Mouse (Mus musculus) intestine, postnatal 0 days (tissue): ENCODE measurements around the gene Sipa1l2. TPM values are rescaled to one million over a fixed set of nuclear protein-coding genes. Genes with fewer than 3 reads are reported as not detected.

Source experiments
- ATAC-seq: fragments of 200-750 bp; cut with Nextera tagmentation; 2 replicates; pipeline ENCODE4 v1.8.0; 2017; ENCODE audit warnings: mild to moderate bottlenecking, moderate TSS enrichment, moderate library complexity
- H3K27ac ChIP-seq: fragments of 300-500 bp; sonication (generic); 2 replicates; pipeline ENCODE4 v1.5.1; 2014; ENCODE audit warnings: mild to moderate bottlenecking, low read depth, low read length, moderate library complexity
- H3K27me3 ChIP-seq: fragments of 300-500 bp; sonication (generic); replicated peaks from 2 replicates; pipeline ENCODE4 v1.6.1; 2014; ENCODE audit warnings: low read length, mixed read lengths; ENCODE audit not compliant: control insufficient read depth, insufficient read depth
- H3K36me3 ChIP-seq: fragments of 300-500 bp; sonication (generic); 2 replicates; pipeline ENCODE4 v1.6.1; 2014; ENCODE audit warnings: mild to moderate bottlenecking, moderate library complexity; ENCODE audit not compliant: control insufficient read depth, insufficient read depth
- H3K4me1 ChIP-seq: fragments of 300-500 bp; sonication (generic); replicated peaks from 2 replicates; pipeline ENCODE4 v1.6.1; 2014; ENCODE audit warnings: antibody characterized with exemption, low read length, mixed read lengths; ENCODE audit not compliant: control insufficient read depth, insufficient read depth
- H3K4me2 ChIP-seq: fragments of 300-500 bp; sonication (generic); replicated peaks from 2 replicates; pipeline ENCODE4 v1.6.1; 2014; ENCODE audit warnings: low read depth, mild to moderate bottlenecking, moderate library complexity
- H3K4me3 ChIP-seq: fragments of 300-500 bp; sonication (generic); 2 replicates; pipeline ENCODE4 v1.5.1; 2014; ENCODE audit warnings: low read depth, low read length
- H3K9ac ChIP-seq: fragments of 300-500 bp; sonication (generic); 2 replicates; pipeline ENCODE4 v1.6.1; 2014; ENCODE audit warnings: mild to moderate bottlenecking, low read depth, low read length
- H3K9me3 ChIP-seq: fragments of 300-500 bp; sonication (generic); 2 replicates; pipeline ENCODE4 v1.6.1; 2016; ENCODE audit warnings: mixed run types; ENCODE audit not compliant: control insufficient read depth
- CTCF ChIP-seq: sonication (generic); IDR thresholded peaks from 2 replicates; pipeline ENCODE4 v1.5.1; 2016; ENCODE audit warnings: low read depth, mild to moderate bottlenecking, control low read depth, antibody characterized with exemption, moderate library complexity
- WGBS: fragments of 180-500 bp; shearing (Covaris S2); extraction: QIAGEN DNeasy Blood & Tissue Kit; methylation state at CpG from one replicate; pipeline ENCODE4 v1.1.7; 2014; 5-methylcytosine and 5-hydroxymethylcytosine counted together
- polyA plus RNA-seq: library from polyadenylated mRNA; unstranded; fragments of >200 nt; fragmentation: Nextera tagmentation; extraction: Ambion mirVana; gene quantifications from 2 replicates; pipeline ENCODE4 v1.2.1, GENCODE M21; 2015

Gene Sipa1l2
- polyA plus RNA-seq, 1 experiment from 2014 or later = 4.5 TPM

- H3K9me3 ChIP-seq = no peaks in the 10 kb centered on the region
- WGBS = 62% methylated on average over 6 of the region's 6 CpGs
- no peak overlapping the region for H3K9ac ChIP-seq
- H3K36me3 ChIP-seq = peaks cover 65% of the 10 kb centered on the region
- no peak for TF ChIP-seq CTCF
- ATAC-seq = no peak
- H3K27me3 ChIP-seq = no peaks in the 10 kb centered on the region
- no peak overlapping the region for H3K27ac ChIP-seq
- no peak overlapping the region for H3K4me3 ChIP-seq
- no peak overlapping the region for H3K4me2 ChIP-seq
- no peaks in the 10 kb centered on the region for H3K4me1 ChIP-seq
Observed at GRCm38 (mm10) chr8:125449048-125449447, 120.6 kb downstream of the Sipa1l2 start.

- no peak for ATAC-seq
- no peak for TF ChIP-seq CTCF
Observed at GRCm38 (mm10) chr8:125447543-125447942, 122.1 kb downstream of the Sipa1l2 start.

GRCm38 (mm10) chr8:125446236-125446635, 123.4 kb downstream of the Sipa1l2 start:
- no peak for ATAC-seq

More at GRCm38 (mm10) chr8:125447543-125447942, 122.1 kb downstream of the Sipa1l2 start:
- no peaks in the 10 kb centered on the region for H3K4me1 ChIP-seq
- 95% methylated on average over 14 of the region's 14 CpGs for WGBS
- H3K27me3 ChIP-seq = no peaks in the 10 kb centered on the region
- H3K36me3 ChIP-seq = peaks cover 65% of the 10 kb centered on the region
- H3K9me3 ChIP-seq = no peaks in the 10 kb centered on the region
- H3K27ac ChIP-seq = no peak overlapping the region
- no peak overlapping the region for H3K4me3 ChIP-seq
- no peak overlapping the region for H3K9ac ChIP-seq
- H3K4me2 ChIP-seq = no peak overlapping the region

GRCm38 (mm10) chr8:125445225-125445609, 124.4 kb downstream of the Sipa1l2 start:
- 50% methylated on average over 3 of the region's 3 CpGs for WGBS

More at GRCm38 (mm10) chr8:125446236-125446635, 123.4 kb downstream of the Sipa1l2 start:
- H3K4me3 ChIP-seq = no peak overlapping the region
- no peak for TF ChIP-seq CTCF
- no peak overlapping the region for H3K4me2 ChIP-seq
- no peaks in the 10 kb centered on the region for H3K4me1 ChIP-seq
- H3K9me3 ChIP-seq = no peaks in the 10 kb centered on the region
- peaks cover 70% of the 10 kb centered on the region for H3K36me3 ChIP-seq
- no peak overlapping the region for H3K9ac ChIP-seq
- H3K27me3 ChIP-seq = no peaks in the 10 kb centered on the region
- H3K27ac ChIP-seq = no peak overlapping the region
- WGBS = 85% methylated on average over 4 of the region's 4 CpGs

GRCm38 (mm10) chr8:125444457-125445224, 125.0 kb downstream of the Sipa1l2 start:
- 67% methylated on average over 16 of the region's 16 CpGs for WGBS
- no peaks in the 10 kb centered on the region for H3K27me3 ChIP-seq

More at GRCm38 (mm10) chr8:125445225-125445609, 124.4 kb downstream of the Sipa1l2 start:
- no peak for TF ChIP-seq CTCF
- ATAC-seq = no peak
- no peak overlapping the region for H3K27ac ChIP-seq
- no peaks in the 10 kb centered on the region for H3K9me3 ChIP-seq
- H3K4me3 ChIP-seq = no peak overlapping the region
- H3K9ac ChIP-seq = no peak overlapping the region
- no peak overlapping the region for H3K4me2 ChIP-seq
- no peaks in the 10 kb centered on the region for H3K27me3 ChIP-seq
- no peaks in the 10 kb centered on the region for H3K4me1 ChIP-seq
- H3K36me3 ChIP-seq = peaks cover 69% of the 10 kb centered on the region

GRCm38 (mm10) chr8:125435320-125436100, 134.1 kb downstream of the Sipa1l2 start:
- TF ChIP-seq CTCF = no peak

More at GRCm38 (mm10) chr8:125444457-125445224, 125.0 kb downstream of the Sipa1l2 start:
- Histone ChIP-seq H3K4me2 (no peak overlapping the region), H3K36me3 (peaks cover 66% of the 10 kb centered on the region), H3K4me1 (no peaks in the 10 kb centered on the region), H3K9ac (no peak overlapping the region), H3K27ac (no peak overlapping the region), H3K4me3 (no peak overlapping the region), H3K9me3 (no peaks in the 10 kb centered on the region)
- no peak for TF ChIP-seq CTCF
- peak; percentile 32; the same call in 1 of the 2 replicates for ATAC-seq

More at GRCm38 (mm10) chr8:125435320-125436100, 134.1 kb downstream of the Sipa1l2 start:
- Histone ChIP-seq H3K4me2 (no peak overlapping the region), H3K27me3 (no peaks in the 10 kb centered on the region), H3K36me3 (peaks cover 45% of the 10 kb centered on the region), H3K4me1 (no peaks in the 10 kb centered on the region), H3K9ac (no peak overlapping the region), H3K9me3 (no peaks in the 10 kb centered on the region), H3K27ac (no peak overlapping the region), H3K4me3 (no peak overlapping the region)
- WGBS = 90% methylated on average over 7 of the region's 7 CpGs
- no peak for ATAC-seq
